Mouse (Mus musculus): Measurements from ENCODE around the gene Fam98b. TPM values are rescaled to one million over a fixed set of nuclear protein-coding genes. Genes with fewer than 3 reads are reported as not detected.

Gene Fam98b
- 7.3 and 7.6 TPM in 2 replicates for polyA plus RNA-seq (2015; fragmentation: Nextera tagmentation; extraction: Ambion mirVana)

DNA sequence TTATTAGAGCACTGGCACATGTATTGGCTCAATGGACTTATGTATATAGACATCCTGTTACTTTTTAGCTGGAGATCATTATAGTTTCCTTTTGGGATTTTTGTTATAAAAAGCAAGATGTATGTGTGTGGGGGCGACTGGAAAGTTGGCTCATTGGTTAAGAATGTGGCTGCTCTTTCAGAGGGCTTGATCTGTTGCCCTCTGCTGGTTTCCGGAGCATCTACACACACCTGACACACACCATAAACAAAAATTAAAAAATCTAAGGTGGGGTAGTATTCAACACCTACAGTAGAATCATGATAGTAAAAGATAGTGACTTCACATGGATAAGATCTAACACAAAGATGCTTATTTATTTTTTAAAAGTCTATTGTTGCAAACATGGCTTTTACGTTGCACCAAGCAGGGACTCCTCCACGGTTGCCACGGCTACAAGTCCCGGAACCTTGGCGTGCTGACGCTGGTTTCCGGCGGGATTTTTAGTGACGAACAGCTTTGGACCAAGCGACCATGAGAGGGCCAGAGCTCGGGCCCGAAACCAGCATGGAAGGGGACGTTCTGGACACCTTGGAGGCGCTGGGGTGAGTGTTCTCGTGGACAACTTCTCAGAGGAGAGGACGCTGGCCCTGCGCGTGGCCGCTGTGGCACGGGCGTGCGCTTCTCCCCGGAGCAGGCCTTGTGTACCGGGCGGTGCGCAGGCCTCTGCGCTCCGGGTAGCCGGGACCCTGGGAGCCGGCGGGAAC is at the start of gene Fam98b:
Fam98b (plus strand) TSS at position 485 of the 746 bp plus-strand sequence.
- H3K27me3 ChIP-seq: 0 out of 2 replicates have a peak, but pooled peaks cover 4% of the 10 kb centered on the region
- peak within 1 kb of the TSS; percentile 98 for H3K4me3 ChIP-seq
- H3K9ac ChIP-seq: peak within 1 kb of the TSS; percentile 96
- peaks cover 7% of the 10 kb centered on the region for H3K4me1 ChIP-seq (replicated peaks)
- peak within 1 kb of the TSS; percentile 68 for H3K4me2 ChIP-seq
- H3K36me3 ChIP-seq: no peaks in the 10 kb centered on the region
- peak; percentile 91 for ATAC-seq (replicated peaks; ENCODE audit: insufficient number of reproducible peaks, insufficient read depth, low FRiP score, low read depth)
- no peaks in the 10 kb centered on the region for H3K9me3 ChIP-seq (replicated peaks)
- H3K27ac ChIP-seq: peak within 1 kb of the TSS; percentile 83
- WGBS: under 1% methylated on average over 33 of the region's 33 CpGs

DNA sequence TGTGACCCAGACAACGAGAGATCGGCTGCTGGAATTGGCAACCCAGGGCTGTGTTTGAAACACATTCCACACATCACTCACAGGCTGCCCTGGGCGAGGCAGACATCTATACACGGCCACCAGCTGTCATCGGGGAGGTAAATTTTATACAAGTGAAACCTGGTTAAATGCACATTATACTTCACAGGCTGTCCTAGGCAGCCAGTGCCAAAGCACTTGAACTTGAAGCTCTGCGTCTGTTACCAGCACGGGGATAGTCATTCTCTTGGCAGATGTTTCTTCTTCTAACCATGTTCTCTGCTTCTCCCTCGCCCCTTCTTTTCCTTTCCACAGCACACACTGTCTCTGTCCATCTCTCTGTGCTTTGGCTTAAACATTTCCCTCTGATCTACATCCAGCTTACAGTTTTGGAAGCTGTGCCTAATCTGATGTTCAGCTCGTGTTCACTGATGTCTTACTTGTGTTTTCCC is 48.6 kb upstream of the Fam98b start:
- ATAC-seq (replicated peaks; ENCODE audit: insufficient number of reproducible peaks, insufficient read depth, low FRiP score, low read depth): no peak

DNA sequence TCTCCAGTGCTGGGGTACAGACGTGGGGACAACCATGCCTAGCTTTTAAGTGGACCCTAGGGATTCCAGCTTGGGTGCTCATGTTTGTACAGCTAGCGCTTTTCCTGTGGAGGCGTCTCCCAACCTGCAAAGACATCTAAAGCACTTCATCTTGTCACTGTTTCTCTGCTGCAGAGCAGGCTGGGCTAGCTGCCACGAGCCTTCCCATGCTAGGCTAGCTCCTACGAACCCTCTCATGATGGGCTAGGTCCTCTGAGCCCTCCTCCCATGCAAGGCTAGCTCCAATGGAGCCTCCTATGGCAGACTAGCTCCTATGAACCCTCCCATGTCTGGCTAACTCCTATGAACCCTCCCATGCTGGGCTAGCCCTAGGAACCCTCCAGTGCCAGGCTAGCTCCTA is 46.2 kb upstream of the Fam98b start:
- no peaks in the 10 kb centered on the region for H3K36me3 ChIP-seq
- 58% methylated on average over 5 of the region's 5 CpGs for WGBS
- H3K9me3 ChIP-seq (replicated peaks): no peaks in the 10 kb centered on the region
- no peak overlapping the region for H3K27ac ChIP-seq
- no peak overlapping the region for H3K4me2 ChIP-seq
- H3K27me3 ChIP-seq: no peaks in the 10 kb centered on the region
- no peak overlapping the region for H3K4me3 ChIP-seq
- ATAC-seq (replicated peaks; ENCODE audit: insufficient number of reproducible peaks, insufficient read depth, low FRiP score, low read depth): no peak
- H3K9ac ChIP-seq: no peak overlapping the region
- H3K4me1 ChIP-seq (replicated peaks): peaks cover 7% of the 10 kb centered on the region

More for the DNA sequence above, 48.6 kb upstream of the Fam98b start:
- Histone ChIP-seq H3K27ac (no peak overlapping the region), H3K9ac (no peak overlapping the region), H3K9me3 (replicated peaks) (no peaks in the 10 kb centered on the region), H3K4me3 (no peak overlapping the region), H3K36me3 (no peaks in the 10 kb centered on the region), H3K27me3 (no peaks in the 10 kb centered on the region), H3K4me1 (replicated peaks) (peaks cover 7% of the 10 kb centered on the region), H3K4me2 (0 out of 2 replicates have a peak overlapping the region, but pooled peaks have one; percentile 21)
- 34% methylated on average over 9 of the region's 9 CpGs for WGBS

DNA sequence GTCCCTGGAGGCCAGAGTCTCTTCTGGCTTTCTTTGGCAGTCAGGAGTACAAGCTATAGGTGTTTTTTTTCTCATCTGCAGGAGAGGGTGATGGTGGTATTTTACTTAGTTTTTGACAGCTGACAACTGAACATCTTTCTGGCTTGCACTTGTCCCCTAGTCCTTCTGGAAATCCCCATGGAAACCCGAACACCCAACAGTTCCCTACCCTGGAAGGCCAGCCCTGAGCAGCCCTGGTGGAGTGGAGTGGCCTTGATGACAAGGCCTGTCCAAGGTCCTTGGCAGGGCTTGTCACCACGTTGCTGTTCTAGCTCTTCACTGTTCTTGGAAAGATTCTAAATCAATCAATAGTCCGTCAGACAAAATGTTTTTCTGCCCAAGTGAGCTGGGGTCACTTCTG is 45.0 kb upstream of the Fam98b start:
- no peak for ATAC-seq (replicated peaks; ENCODE audit: insufficient number of reproducible peaks, insufficient read depth, low FRiP score, low read depth)

DNA sequence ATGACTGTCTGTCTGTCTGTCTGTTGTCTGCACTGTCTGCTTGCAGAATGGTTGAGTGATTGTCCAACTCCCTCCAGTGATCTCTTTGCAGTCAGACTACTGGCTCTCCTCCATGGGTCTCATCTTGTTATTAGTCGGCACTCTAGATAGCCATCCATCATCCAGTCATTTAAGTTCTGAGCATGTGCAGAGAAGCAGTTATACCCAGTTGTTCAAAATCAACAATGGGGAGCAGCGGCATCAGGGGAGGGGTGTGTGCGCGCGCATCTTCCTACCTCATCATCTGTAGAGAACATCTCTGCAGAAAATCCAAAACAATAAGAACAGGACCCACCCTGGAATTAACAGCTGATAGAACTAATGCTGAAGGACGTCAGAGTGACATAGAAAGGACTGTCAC is 44.5 kb upstream of the Fam98b start:
- no peak for ATAC-seq (replicated peaks; ENCODE audit: insufficient number of reproducible peaks, insufficient read depth, low FRiP score, low read depth)

More for the DNA sequence above, 45.0 kb upstream of the Fam98b start:
- Histone ChIP-seq H3K4me3 (no peak overlapping the region), H3K27me3 (no peaks in the 10 kb centered on the region), H3K4me2 (no peak overlapping the region), H3K27ac (no peak overlapping the region), H3K9me3 (replicated peaks) (no peaks in the 10 kb centered on the region), H3K4me1 (replicated peaks) (peaks cover 9% of the 10 kb centered on the region), H3K9ac (no peak overlapping the region), H3K36me3 (no peaks in the 10 kb centered on the region)
- 35% methylated on average over 3 of the region's 3 CpGs for WGBS

DNA sequence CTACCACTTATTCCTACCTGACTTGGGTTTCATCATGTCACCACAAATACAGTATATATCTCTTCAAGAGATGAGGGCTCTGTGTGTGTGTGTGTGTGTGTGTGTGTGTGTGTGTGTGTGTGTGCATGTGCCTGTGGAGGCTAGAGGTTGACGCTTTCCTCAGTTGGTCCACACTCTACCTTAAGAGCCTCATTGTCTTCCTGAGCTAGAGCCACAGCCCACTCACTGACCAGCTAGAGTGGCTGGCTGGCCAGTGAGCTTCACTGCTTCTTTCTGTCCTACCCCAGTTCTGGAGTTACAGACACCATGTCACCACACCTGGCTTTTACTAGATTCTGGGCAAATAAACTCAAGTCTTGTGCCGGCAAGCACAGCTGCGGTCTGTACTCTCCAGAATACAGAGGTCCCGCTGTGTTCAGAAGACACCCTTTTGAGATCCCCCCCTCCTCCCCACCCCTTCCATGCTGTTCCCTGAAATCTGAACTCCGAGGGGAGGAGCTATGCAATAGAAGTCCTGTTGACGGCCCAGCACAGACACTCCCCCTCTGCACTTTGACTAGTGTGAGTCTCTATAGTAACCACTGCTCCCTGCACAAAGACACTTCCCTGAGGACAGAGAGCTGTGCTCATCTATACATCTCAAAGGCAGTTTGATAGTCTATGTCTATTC is 39.0 kb upstream of the Fam98b start:
- peak overlapping the region; percentile 62 for H3K4me2 ChIP-seq
- H3K27ac ChIP-seq: no peak overlapping the region
- ATAC-seq (replicated peaks; ENCODE audit: insufficient number of reproducible peaks, insufficient read depth, low FRiP score, low read depth): peak; percentile 93
- peaks cover 11% of the 10 kb centered on the region; the same call in 1 of the 2 replicates for H3K4me1 ChIP-seq (replicated peaks)
- H3K4me3 ChIP-seq: peak overlapping the region; percentile 30
- no peak overlapping the region for H3K9ac ChIP-seq
- 4% methylated on average over 6 of the region's 6 CpGs for WGBS
- H3K36me3 ChIP-seq: no peaks in the 10 kb centered on the region
- H3K27me3 ChIP-seq: no peaks in the 10 kb centered on the region
- no peaks in the 10 kb centered on the region for H3K9me3 ChIP-seq (replicated peaks)

More for the DNA sequence above, 44.5 kb upstream of the Fam98b start:
- peaks cover 11% of the 10 kb centered on the region for H3K4me1 ChIP-seq (replicated peaks)
- H3K4me2 ChIP-seq: no peak overlapping the region
- no peak overlapping the region for H3K9ac ChIP-seq
- H3K27me3 ChIP-seq: no peaks in the 10 kb centered on the region
- 79% methylated on average over 6 of the region's 6 CpGs for WGBS
- H3K4me3 ChIP-seq: no peak overlapping the region
- H3K36me3 ChIP-seq: no peaks in the 10 kb centered on the region
- H3K27ac ChIP-seq: no peak overlapping the region
- no peaks in the 10 kb centered on the region for H3K9me3 ChIP-seq (replicated peaks)

DNA sequence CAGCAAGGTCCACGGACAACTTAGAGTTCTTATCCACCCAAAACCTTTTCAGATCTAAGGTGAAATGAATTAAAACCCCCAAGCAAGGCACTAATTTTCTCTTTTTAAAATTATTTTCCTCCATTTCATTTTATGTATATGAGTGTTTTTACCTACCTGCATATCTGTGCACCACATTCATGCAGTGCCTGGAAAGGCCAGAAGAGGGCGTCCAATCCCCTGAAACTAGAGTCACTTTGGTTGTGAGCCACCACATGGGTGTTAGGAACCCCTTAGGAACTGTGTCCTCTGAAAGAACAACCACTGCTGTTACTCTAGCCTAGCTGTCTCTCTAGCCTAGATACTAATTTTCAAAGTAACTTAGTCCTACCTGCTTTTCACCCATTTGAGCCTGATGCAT is 33.4 kb upstream of the Fam98b start:
- H3K36me3 ChIP-seq: no peaks in the 10 kb centered on the region
- H3K27me3 ChIP-seq: no peaks in the 10 kb centered on the region
- H3K4me1 ChIP-seq (replicated peaks): 0 out of 2 replicates have a peak, but pooled peaks cover 2% of the 10 kb centered on the region
- no peak overlapping the region for H3K4me3 ChIP-seq
- 65% methylated on average over 2 of the region's 2 CpGs for WGBS
- H3K9me3 ChIP-seq (replicated peaks): no peaks in the 10 kb centered on the region
- no peak overlapping the region for H3K9ac ChIP-seq
- ATAC-seq (replicated peaks; ENCODE audit: insufficient number of reproducible peaks, insufficient read depth, low FRiP score, low read depth): no peak
- H3K4me2 ChIP-seq: no peak overlapping the region
- H3K27ac ChIP-seq: no peak overlapping the region

DNA sequence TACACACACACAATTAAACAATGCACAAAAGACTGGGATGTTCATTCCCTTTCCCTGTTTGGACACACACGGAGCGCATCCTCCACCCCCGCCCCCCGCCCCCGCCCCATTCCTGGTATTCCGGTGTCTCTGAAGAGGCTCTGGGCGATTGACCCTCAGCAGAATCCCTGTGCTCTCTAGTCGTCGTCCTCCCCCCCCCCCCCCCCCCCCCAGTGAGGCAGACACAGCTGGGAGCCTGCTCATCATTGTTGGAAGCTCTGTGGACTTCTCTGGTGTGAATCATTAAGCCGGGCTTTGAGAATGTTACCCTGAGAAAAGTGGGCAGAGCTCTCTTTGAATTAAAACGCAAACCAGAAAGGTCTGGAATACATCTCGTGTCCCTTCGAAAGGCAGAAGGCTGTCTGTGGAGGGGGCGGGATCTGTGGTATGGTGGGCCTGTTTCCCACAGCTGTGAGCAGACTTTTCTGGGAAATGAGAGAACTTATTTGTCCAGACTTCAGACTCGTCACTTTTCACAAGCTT is 31.8 kb upstream of the Fam98b start:
- Histone ChIP-seq H3K4me2 (peak overlapping the region; percentile 25; the same call in 1 of the 2 replicates), H3K4me3 (no peak overlapping the region), H3K9me3 (replicated peaks) (no peaks in the 10 kb centered on the region), H3K27ac (no peak overlapping the region), H3K27me3 (no peaks in the 10 kb centered on the region), H3K9ac (no peak overlapping the region), H3K36me3 (no peaks in the 10 kb centered on the region), H3K4me1 (replicated peaks) (0 out of 2 replicates have a peak, but pooled peaks cover 2% of the 10 kb centered on the region)
- 17% methylated on average over 15 of the region's 15 CpGs for WGBS
- ATAC-seq (replicated peaks; ENCODE audit: insufficient number of reproducible peaks, insufficient read depth, low FRiP score, low read depth): no peak

DNA sequence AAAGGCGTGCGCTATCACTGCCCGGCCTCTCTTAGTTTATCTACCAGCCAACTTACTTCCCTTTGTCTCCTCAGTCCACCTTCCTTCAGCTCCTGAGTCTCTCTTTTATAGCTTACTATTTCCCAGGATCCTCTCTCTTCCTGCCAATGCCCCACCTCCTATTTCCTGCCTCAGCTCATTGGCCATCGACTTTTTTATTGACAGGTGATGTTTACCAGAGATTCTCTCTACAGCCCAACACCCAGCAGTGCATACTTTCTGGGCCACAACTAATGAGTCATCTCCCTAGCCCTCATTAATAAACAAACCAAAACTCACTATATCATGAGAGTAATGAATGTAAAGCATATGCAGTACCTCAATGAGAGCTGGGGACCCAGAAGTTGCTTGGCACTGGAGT is 30.0 kb upstream of the Fam98b start:
- Histone ChIP-seq H3K9ac (no peak overlapping the region), H3K9me3 (replicated peaks) (no peaks in the 10 kb centered on the region), H3K27ac (no peak overlapping the region), H3K4me1 (replicated peaks) (0 out of 2 replicates have a peak, but pooled peaks cover 2% of the 10 kb centered on the region), H3K4me3 (no peak overlapping the region), H3K36me3 (no peaks in the 10 kb centered on the region), H3K4me2 (no peak overlapping the region), H3K27me3 (no peaks in the 10 kb centered on the region)
- 89% methylated on average over 4 of the region's 4 CpGs for WGBS
- no peak for ATAC-seq (replicated peaks; ENCODE audit: insufficient number of reproducible peaks, insufficient read depth, low FRiP score, low read depth)

DNA sequence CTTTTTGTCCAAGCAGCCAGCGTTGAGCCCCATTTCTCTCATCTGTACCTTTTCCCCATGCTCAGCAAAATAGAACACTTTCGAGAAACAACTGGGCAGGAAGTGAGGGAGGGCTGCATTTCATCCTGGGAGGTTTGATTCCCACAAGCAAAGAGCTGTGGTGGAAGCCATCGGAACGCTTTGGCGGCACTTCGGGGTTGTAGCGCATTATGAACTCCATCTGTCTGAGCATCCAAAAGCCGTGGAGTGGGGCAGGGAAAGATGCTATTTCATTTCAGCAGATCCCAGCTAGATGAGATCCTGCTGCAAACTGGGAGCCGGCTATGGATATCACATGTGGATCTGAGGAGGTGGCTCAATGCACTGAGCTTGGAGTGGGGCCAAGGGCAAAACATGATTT is 26.9 kb upstream of the Fam98b start:
- H3K27ac ChIP-seq: no peak overlapping the region
- no peaks in the 10 kb centered on the region for H3K36me3 ChIP-seq
- no peaks in the 10 kb centered on the region for H3K4me1 ChIP-seq (replicated peaks)
- no peaks in the 10 kb centered on the region for H3K9me3 ChIP-seq (replicated peaks)
- H3K9ac ChIP-seq: no peak overlapping the region
- no peak overlapping the region for H3K4me3 ChIP-seq
- no peak for ATAC-seq (replicated peaks; ENCODE audit: insufficient number of reproducible peaks, insufficient read depth, low FRiP score, low read depth)
- WGBS: 70% methylated on average over 9 of the region's 9 CpGs
- H3K27me3 ChIP-seq: no peaks in the 10 kb centered on the region
- no peak overlapping the region for H3K4me2 ChIP-seq

DNA sequence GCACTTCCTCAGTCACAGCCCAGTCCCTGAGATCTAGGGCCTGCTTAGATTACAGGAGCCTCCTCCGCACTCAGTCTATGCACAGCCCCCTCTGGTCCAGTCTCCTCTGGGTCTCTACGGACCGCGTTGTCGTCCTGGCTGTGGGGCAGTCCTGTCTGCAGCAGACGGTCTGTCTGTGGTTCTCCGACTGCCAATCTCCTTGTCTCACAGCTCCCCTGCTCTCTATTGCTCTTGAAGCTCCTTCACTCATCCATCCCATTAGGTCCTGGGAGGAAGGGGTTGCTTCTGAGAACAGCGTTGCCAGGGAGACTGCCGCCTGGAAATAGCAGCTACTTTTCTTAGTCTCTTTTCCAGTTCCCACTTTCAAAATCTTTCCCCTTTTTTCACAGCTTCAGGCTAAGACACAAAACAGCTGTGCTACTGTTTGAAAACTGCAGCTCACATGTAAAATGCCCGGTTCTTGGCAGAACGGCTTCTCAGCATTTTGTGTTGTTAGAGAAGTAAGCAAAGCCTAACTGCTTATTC is 20.9 kb upstream of the Fam98b start:
- Histone ChIP-seq H3K9me3 (replicated peaks) (no peaks in the 10 kb centered on the region), H3K4me2 (no peak overlapping the region), H3K27me3 (peaks cover 8% of the 10 kb centered on the region), H3K4me1 (replicated peaks) (no peaks in the 10 kb centered on the region), H3K4me3 (no peak overlapping the region), H3K27ac (no peak overlapping the region), H3K36me3 (no peaks in the 10 kb centered on the region), H3K9ac (no peak overlapping the region)
- 44% methylated on average over 11 of the region's 11 CpGs for WGBS
- no peak for ATAC-seq (replicated peaks; ENCODE audit: insufficient number of reproducible peaks, insufficient read depth, low FRiP score, low read depth)

Measured in heart, embryonic 15.5 days (tissue).